Mouse (Mus musculus): ENCODE results near the gene Gnptab. TPM values are rescaled to one million over a fixed set of nuclear protein-coding genes. Genes with fewer than 3 reads are reported as not detected.
"Not testable (repeated sequence)": the region's sequence is repeated elsewhere in the genome, so short reads cannot be mapped to it uniquely, and the experiment has no call there.

Gnptab gene
- polyA plus RNA-seq, 1 experiment from 2014 or later = 6.7 TPM

DNA sequence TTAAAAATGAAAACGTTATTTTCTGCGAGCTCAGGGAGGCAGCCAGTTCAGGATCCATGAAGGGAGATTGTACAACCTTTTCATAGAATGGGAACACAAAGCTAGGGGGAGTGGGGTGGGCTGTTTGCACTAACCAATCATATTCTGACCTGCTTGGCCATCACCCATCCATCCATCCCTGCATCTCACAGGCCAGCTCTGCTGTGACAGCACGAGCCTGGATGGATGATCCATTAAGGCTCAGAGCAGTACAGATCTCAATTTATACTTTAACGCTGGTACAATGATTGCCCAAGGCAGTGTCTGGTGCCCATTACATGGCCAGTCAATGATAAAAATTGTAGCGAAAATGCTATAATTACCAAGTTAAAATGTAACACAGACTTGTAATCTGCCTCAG is 48.0 kb downstream of the Gnptab start:
- H3K4me3 ChIP-seq = no peak overlapping the region
- H3K36me3 ChIP-seq = peaks cover 23% of the 10 kb centered on the region
- no peak overlapping the region for H3K27ac ChIP-seq (replicated peaks)
- H3K4me1 ChIP-seq = no peaks in the 10 kb centered on the region
- no peaks in the 10 kb centered on the region for H3K9me3 ChIP-seq (replicated peaks)
- no peak for DNase-seq (ENCODE audit: low spot score)
- 67% methylated on average over 5 of the region's 5 CpGs for WGBS
- no peaks in the 10 kb centered on the region for H3K27me3 ChIP-seq (ENCODE audit: low read depth, poor library complexity, severe bottlenecking)

GRCm38 (mm10) chr10:88427998-88428397 is 49.1 kb downstream of the Gnptab start:
- Histone ChIP-seq H3K27ac (replicated peaks) (no peak overlapping the region), H3K27me3 (ENCODE audit: low read depth, poor library complexity, severe bottlenecking) (no peaks in the 10 kb centered on the region), H3K36me3 (peaks cover 30% of the 10 kb centered on the region), H3K9me3 (replicated peaks) (no peaks in the 10 kb centered on the region), H3K4me3 (no peak overlapping the region), H3K4me1 (no peaks in the 10 kb centered on the region)
- DNase-seq (ENCODE audit: low spot score) = no peak
- 90% methylated on average over 6 of the region's 6 CpGs for WGBS

DNA sequence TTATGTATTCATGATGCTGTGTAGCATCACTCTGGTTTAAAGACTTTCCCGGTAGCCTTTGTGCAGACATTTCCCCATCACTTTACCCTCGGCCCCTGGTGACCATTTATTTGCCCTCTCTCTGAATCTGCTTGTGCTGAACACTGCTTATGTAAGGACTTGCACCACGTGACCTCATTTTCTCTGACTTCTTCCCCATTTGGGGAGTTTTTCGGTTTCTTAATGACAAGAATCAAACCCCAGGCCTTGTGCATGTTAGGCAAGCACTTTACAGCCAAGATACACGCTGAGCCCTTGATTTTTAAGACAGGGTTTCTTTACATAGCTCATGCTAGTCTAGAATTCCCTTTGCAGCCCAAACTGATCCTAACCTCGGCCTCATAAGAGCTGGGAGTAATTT is 62.3 kb downstream of the Gnptab start:
- WGBS = 88% methylated on average over 6 of the region's 6 CpGs
- H3K36me3 ChIP-seq = peaks cover 27% of the 10 kb centered on the region
- no peak for DNase-seq (ENCODE audit: low spot score)
- H3K27ac ChIP-seq (replicated peaks) = no peak overlapping the region
- no peak overlapping the region for H3K4me3 ChIP-seq
- H3K9me3 ChIP-seq (replicated peaks) = no peaks in the 10 kb centered on the region
- no peaks in the 10 kb centered on the region for H3K27me3 ChIP-seq (ENCODE audit: low read depth, poor library complexity, severe bottlenecking)
- H3K4me1 ChIP-seq = no peaks in the 10 kb centered on the region

GRCm38 (mm10) chr10:88451221-88451620 is 72.3 kb downstream of the Gnptab start:
- 88% methylated on average over 2 of the region's 2 CpGs for WGBS
- Histone ChIP-seq H3K4me3 (no peak overlapping the region), H3K4me1 (no peaks in the 10 kb centered on the region), H3K27ac (replicated peaks) (no peak overlapping the region), H3K36me3 (no peaks in the 10 kb centered on the region), H3K27me3 (ENCODE audit: low read depth, poor library complexity, severe bottlenecking) (no peaks in the 10 kb centered on the region), H3K9me3 (replicated peaks) (no peaks in the 10 kb centered on the region)
- no peak for DNase-seq (ENCODE audit: low spot score)

- Histone ChIP-seq H3K27me3 (ENCODE audit: low read depth, poor library complexity, severe bottlenecking) (no peaks in the 10 kb centered on the region), H3K9me3 (replicated peaks) (no peaks in the 10 kb centered on the region), H3K36me3 (no peaks in the 10 kb centered on the region), H3K27ac (replicated peaks) (no peak overlapping the region), H3K4me1 (no peaks in the 10 kb centered on the region), H3K4me3 (no peak overlapping the region)
- DNase-seq (ENCODE audit: low spot score) = no peak
- WGBS = 83% methylated on average over 6 of the region's 6 CpGs
Observed at GRCm38 (mm10) chr10:88451990-88452389, 73.1 kb downstream of the Gnptab start.

GRCm38 (mm10) chr10:88457816-88458215 is 78.9 kb downstream of the Gnptab start:
- Histone ChIP-seq H3K9me3 (replicated peaks) (peaks cover 3% of the 10 kb centered on the region; the same call in 1 of the 2 replicates), H3K4me1 (no peaks in the 10 kb centered on the region), H3K4me3 (no peak overlapping the region), H3K27me3 (ENCODE audit: low read depth, poor library complexity, severe bottlenecking) (no peaks in the 10 kb centered on the region), H3K36me3 (no peaks in the 10 kb centered on the region), H3K27ac (replicated peaks) (no peak overlapping the region)
- 48% methylated on average over 6 of the region's 6 CpGs for WGBS
- DNase-seq (ENCODE audit: low spot score) = no peak

GRCm38 (mm10) chr10:88459502-88459992 is 80.6 kb downstream of the Gnptab start, which contains the start of gene Sycp3:
TSS of gene Sycp3 (plus strand) at chr10:88459569.
- WGBS = 83% methylated on average over 33 of the region's 33 CpGs
- H3K4me1 ChIP-seq = no peaks in the 10 kb centered on the region
- no peak for DNase-seq (ENCODE audit: low spot score)

GRCm38 (mm10) chr10:88460122-88460820 is 81.3 kb downstream of the Gnptab start:
- no peak overlapping the region for H3K27ac ChIP-seq (replicated peaks)
- H3K4me1 ChIP-seq = no peaks in the 10 kb centered on the region
- no peak overlapping the region for H3K4me3 ChIP-seq
- H3K36me3 ChIP-seq = no peaks in the 10 kb centered on the region
- no peaks in the 10 kb centered on the region for H3K27me3 ChIP-seq (ENCODE audit: low read depth, poor library complexity, severe bottlenecking)
- 64% methylated on average over 18 of the region's 18 CpGs for WGBS
- no peak for DNase-seq (ENCODE audit: low spot score)
- peaks cover 3% of the 10 kb centered on the region; the same call in 1 of the 2 replicates for H3K9me3 ChIP-seq (replicated peaks)

More at GRCm38 (mm10) chr10:88459502-88459992, 80.6 kb downstream of the Gnptab start, which contains the start of gene Sycp3:
- Histone ChIP-seq H3K4me3 (no peak within 1 kb of the TSS), H3K27ac (replicated peaks) (no peak within 1 kb of the TSS), H3K27me3 (ENCODE audit: low read depth, poor library complexity, severe bottlenecking) (no peaks in the 10 kb centered on the region), H3K9me3 (replicated peaks) (peaks cover 3% of the 10 kb centered on the region; the same call in 1 of the 2 replicates), H3K36me3 (no peaks in the 10 kb centered on the region)

- H3K27me3 ChIP-seq (ENCODE audit: low read depth, poor library complexity, severe bottlenecking); H3K4me3 ChIP-seq; H3K27ac ChIP-seq (replicated peaks); DNase-seq (ENCODE audit: low spot score); H3K36me3 ChIP-seq; H3K9me3 ChIP-seq (replicated peaks); H3K4me1 ChIP-seq: not testable (repeated sequence)
- WGBS = 92% methylated on average over 10 of the region's 10 CpGs
Observed at GRCm38 (mm10) chr10:88482866-88483265, 103.9 kb downstream of the Gnptab start.

DNA sequence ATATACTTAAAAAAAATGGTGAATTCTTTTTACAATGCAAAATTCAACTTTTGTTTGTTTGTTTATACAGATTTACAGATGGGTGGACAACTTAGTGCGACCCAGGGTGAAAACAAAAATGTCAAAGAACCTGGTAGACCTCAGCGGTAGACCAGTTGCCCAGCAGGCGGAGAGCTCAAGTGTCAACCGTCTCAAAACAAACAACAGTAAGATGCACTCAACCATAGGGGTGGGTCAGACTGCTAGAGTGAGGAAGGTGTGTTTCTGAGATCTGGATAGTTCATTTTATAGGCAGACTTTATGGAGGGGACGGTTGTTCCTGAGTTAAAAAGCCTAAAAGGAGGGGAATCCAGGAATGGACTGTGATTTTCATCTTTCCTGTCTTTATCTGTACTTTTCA is 109.7 kb downstream of the Gnptab start:
- Histone ChIP-seq H3K36me3 (no peaks in the 10 kb centered on the region), H3K4me3 (no peak overlapping the region), H3K9me3 (replicated peaks) (no peaks in the 10 kb centered on the region), H3K27ac (replicated peaks) (no peak overlapping the region), H3K27me3 (ENCODE audit: low read depth, poor library complexity, severe bottlenecking) (no peaks in the 10 kb centered on the region), H3K4me1 (no peaks in the 10 kb centered on the region)
- WGBS = 80% methylated on average over 5 of the region's 5 CpGs
- DNase-seq (ENCODE audit: low spot score) = no peak

DNA sequence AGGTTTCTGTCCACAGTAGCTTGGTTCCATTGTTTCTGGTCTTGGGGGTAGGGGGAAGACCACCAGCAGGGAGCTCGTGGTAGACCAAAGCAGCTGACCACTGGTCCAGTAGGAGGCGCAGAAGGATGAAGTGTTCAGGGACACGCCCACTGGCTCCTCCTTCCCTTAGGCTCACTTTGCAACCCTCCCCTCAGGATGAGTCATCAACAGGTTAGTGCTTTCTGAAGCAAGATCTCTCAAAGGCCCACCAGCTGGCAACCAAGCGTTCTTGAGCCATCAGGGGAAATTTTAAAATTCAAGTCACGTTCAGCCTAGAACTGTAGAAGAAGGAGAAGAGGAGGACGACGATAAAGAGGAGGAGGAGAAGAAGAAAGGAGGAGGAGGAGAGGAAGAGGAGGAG is 112.7 kb downstream of the Gnptab start:
- Histone ChIP-seq H3K4me1 (peaks cover 6% of the 10 kb centered on the region), H3K27ac (replicated peaks) (no peak overlapping the region), H3K36me3 (no peaks in the 10 kb centered on the region), H3K9me3 (replicated peaks) (no peaks in the 10 kb centered on the region), H3K27me3 (ENCODE audit: low read depth, poor library complexity, severe bottlenecking) (no peaks in the 10 kb centered on the region), H3K4me3 (no peak overlapping the region)
- DNase-seq (ENCODE audit: low spot score) = no peak
- WGBS = 72% methylated on average over 7 of the region's 7 CpGs

DNA sequence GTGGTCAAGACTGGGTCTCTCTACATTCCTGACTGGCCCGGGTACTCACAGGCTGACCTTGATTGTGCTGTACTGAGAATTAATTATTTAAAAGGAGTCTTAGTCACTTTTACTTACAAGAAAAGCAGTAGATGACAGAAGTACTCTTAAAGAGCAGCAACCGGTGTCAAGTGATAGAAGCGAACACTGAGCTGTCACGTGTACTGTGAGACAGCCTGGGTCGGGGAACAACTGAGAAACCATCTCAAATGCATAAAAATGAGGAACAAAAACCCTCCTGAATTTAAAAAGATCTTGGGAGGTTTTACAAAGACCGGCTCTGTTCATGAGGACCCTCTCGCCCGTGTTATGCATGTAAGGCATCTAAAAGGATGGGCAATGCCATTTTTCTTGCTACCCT is 113.7 kb downstream of the Gnptab start:
- 93% methylated on average over 8 of the region's 8 CpGs for WGBS
- H3K4me1 ChIP-seq = peaks cover 11% of the 10 kb centered on the region
- no peaks in the 10 kb centered on the region for H3K36me3 ChIP-seq

DNA sequence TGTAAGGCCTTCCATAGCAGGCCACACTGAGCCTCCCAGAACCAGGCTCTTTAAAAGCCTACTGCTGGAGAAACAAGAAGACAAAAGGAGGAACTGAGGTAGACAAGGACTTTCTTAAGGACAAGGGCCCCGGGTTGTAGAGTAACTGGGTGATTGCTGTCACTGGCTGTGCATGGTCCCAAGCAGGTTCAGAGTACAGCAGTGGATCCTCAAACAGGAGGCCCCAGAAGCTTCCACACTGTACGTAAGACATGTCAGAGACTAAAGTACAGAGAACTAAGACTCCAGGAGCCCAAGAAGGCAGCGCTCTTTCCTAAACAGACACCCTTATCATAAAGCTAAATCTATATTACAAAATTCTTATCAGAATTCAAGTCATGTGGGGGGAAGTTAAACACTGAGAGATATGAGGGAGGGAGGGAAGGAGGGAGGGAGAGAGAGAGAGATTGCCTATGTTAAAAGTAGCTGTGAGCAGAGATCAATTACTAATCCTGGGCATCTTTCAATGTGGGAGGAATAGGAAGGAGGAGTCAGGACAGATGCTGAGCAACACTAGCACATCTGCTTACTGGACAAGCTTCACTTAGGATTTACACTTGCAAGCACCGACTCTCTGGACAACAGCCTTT is 116.1 kb downstream of the Gnptab start:
- WGBS = 81% methylated on average over 4 of the region's 4 CpGs
- DNase-seq (ENCODE audit: low spot score) = no peak
- 0 out of 2 replicates have a peak, but pooled peaks cover 3% of the 10 kb centered on the region for H3K36me3 ChIP-seq
- no peak overlapping the region for H3K4me3 ChIP-seq
- H3K4me1 ChIP-seq = peaks cover 11% of the 10 kb centered on the region
- H3K27ac ChIP-seq (replicated peaks) = no peak overlapping the region
- no peaks in the 10 kb centered on the region for H3K9me3 ChIP-seq (replicated peaks)
- no peaks in the 10 kb centered on the region for H3K27me3 ChIP-seq (ENCODE audit: low read depth, poor library complexity, severe bottlenecking)

More for the DNA sequence above, 113.7 kb downstream of the Gnptab start:
- DNase-seq (ENCODE audit: low spot score) = no peak
- no peaks in the 10 kb centered on the region for H3K9me3 ChIP-seq (replicated peaks)
- no peaks in the 10 kb centered on the region for H3K27me3 ChIP-seq (ENCODE audit: low read depth, poor library complexity, severe bottlenecking)
- H3K27ac ChIP-seq (replicated peaks) = no peak overlapping the region
- H3K4me3 ChIP-seq = no peak overlapping the region
